Mouse (Mus musculus): ENCODE measurements around the gene Spink2.
"Not testable (repeated sequence)": the region's sequence is repeated elsewhere in the genome, so short reads cannot be mapped to it uniquely, and the experiment has no call there.

The Spink2 gene

DNA sequence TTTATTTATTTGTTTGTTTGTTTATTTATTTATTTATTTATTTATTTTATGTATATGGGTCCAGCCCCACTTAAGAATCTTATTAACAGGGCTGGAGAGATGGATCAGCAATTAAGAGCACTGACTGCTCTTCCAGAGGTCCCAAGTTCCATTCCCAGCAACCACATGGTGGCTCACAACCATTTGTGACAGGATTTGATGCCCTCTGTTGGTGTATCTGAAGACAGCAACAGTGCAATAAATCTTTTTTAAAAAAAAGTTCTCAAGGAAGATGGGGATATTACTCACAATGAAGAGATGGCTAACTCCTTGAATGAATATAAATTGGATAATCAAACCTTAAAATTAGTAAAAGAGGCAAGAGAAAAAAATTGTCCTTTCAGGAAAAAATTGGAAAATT is 9.0 kb downstream of the Spink2 start:
- in situ Hi-C loops (cut with MboI, MseI), result loop anchor here in 1 of 2 experiments (25.0 kb wide), 1 partner anchor 615 kb away; the partner anchor contains the start of gene Cep135

DNA sequence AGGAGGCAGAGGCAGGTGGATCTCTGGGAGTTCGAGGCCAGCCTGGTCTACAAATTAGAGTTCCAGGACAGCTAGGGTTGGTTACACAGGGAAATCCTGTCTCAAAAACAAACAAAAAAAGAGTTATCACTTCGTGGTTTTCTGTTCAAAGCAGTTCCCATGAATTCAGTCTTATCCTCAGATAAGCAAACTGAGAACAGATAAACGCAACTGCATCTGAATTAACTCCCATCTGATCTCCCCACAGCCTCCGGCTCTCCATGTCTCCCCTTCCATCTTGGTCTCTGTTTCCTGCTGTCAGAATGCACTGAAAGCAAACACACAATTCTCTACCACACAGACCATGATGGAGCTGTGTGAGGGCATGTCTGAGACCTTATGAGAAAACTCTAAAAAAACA is 10.6 kb downstream of the Spink2 start:
- in situ Hi-C loops (cut with MboI, MseI), result loop anchor here in 1 of 2 experiments (25.0 kb wide), 1 partner anchor 613 kb away; the partner anchor contains the start of gene Cep135

DNA sequence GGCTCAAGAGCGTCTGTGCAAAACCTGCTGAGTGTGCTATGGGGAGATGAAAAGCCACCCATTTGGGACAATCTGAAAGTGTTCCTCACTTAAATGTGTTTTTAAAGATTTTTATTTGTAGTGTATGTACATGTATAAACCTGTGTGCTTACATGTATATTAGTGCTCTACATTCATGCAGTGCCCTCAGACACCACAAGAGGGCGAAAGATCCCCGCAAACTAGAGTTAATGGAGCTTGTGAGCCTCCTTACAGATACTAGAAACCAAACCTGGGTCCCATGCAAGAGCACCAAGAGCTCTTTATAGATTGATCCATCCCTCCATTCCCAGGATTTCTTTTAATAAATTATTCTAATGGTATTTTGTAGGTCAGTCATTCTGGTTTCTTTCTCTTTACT is 17.3 kb downstream of the Spink2 start:
- in situ Hi-C loops (cut with MboI, MseI), result loop anchor here in 1 of 2 experiments (5.0 kb wide), 1 partner anchor 33 kb away; no protein-coding TSS in a partner anchor

DNA sequence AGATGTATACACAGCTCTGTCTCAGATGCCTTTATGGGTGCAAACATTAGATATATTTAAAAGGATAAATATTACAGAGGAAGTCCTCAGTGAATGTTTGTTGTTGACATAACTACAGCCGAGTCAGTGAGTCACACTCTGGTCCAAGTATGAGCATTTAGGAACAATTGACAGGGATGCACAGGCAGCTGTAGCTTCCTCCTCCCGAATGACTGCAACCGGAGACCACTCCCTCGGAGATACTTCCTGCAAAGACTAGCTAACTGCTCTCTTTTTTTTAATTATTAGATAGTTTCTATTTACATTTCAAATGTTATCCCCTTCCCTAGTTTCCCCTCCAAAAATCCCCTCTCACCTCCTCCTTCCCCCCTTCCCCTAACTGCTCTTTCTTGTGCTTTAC is 18.0 kb downstream of the Spink2 start:
- in situ Hi-C loops (cut with MboI, MseI), result loop anchor here in 1 of 2 experiments (5.0 kb wide), 1 partner anchor 34 kb away; no protein-coding TSS in a partner anchor

DNA sequence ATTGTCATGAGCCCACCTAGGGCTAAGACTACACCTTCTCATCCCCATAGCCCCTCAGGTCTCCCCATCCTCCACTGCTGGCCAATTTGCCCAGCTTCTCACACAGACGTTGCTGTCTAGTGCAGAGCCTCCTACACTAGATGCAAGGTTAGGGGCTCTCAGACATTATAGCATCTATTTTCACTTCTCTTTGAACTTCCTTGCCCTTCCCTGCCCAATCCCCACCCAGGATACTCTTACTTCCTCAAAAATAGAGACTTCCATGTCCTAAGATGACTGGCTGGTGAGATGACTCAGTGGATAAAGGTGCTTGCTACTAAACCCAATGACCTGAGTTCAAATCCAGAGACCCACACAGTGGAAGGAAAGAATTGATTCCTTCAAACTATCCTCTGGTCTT is 19.6 kb downstream of the Spink2 start:
- in situ Hi-C loops (cut with MboI, MseI), result loop anchor here in 1 of 2 experiments (5.0 kb wide), 1 partner anchor 36 kb away; no protein-coding TSS in a partner anchor

DNA sequence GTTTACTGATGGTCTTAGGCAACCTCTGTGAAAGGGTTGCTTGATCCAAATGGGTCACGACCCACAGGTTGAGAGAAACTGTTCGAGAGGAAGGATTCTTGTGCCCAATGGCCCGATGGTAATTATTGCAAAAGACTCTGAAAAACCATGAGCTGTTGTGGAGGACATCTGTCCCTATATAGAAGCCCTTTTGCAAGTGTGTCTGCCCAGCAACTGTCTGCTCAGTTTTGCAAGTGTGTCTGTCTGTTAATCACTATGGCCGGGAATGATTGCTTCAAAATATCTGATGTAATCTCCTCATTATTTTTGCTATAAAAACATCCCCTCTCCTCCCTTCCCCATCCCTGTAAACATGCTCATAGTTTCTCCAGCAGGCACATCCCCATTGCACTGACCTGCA is 20.2 kb downstream of the Spink2 start:
- in situ Hi-C loops (cut with MboI, MseI), result loop anchor here in 1 of 2 experiments (5.0 kb wide), 1 partner anchor 36 kb away; no protein-coding TSS in a partner anchor

DNA sequence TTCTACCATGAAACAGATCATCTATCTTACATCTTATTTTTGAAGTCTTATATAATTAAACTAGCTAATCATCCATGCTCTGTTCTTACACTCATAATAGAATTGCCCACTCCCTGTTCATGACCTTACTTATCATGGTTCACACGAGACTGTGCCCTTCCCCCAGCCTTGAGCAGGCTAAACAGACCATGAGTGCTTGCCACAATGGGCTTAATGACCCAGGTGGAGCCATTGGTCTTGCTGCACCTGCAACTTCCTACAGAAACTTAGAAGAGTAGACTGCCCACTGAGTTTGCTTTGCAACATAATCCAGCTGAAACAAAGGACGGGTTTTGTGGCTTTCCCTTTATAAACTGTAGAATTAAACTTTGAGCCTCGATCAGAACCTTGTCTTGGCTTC is 22.5 kb downstream of the Spink2 start:
- in situ Hi-C loops (cut with MboI, MseI), result no loop called here

DNA sequence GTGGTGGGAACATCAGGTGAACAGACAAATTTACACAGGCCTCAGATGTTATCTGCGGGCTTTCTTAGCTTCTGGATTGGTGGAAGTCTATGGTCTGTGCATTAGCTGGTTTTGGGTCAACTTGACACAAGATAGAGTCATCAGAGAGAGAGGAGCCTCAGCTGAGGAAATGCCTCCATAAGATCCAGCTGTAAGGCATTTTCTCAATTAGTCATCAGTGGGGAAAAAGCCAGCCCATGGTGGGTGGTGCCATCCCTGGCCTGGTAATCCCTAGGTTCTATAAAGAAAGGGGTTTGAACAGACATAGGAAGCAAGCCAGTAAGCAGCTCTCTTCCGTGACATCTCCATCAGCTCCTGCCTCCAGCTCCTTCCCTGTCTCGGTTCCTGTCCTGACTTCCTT is 25.9 kb downstream of the Spink2 start:
- in situ Hi-C loops (cut with MboI, MseI), result no loop called here

DNA sequence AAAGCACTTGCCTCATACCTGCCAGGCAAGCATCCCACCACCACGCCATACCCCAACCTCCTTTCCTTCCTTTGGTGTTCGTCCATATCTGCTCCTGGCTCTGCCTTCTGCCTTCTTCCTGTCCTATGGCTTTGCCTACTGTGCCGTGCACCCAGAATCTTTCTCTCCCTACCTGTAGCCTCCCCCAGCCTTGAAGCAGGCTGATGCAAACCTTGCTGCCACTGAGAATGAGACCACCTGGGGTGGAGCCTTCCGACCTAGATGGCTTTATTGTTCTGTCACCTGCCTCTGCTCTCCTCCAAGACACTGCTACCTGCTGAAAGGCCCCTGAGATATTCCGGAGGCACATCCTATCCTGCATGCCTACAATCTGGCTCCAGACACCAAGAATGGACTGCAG is 27.4 kb downstream of the Spink2 start:
- in situ Hi-C loops (cut with MboI, MseI), result not testable (repeated sequence)

DNA sequence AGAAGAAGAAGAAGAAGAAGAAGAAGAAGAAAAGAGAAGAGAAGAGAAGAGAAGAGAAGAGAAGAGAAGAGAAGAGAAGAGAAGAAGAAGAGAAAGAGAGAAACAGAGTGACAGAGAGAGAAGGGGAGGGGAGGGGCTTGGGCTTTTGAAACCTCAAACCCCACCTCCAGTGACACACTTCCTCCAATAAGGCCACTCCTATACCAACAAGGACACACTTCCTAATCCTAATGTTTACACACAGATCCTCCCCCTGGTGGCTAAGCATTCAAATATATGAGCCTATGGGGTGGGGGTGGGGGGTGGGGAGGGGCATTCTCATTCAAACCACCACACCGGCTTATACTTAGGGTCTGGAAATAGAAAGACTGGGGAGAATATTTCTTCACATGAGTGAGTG is 27.9 kb downstream of the Spink2 start:
- in situ Hi-C loops (cut with MboI, MseI), result no loop called here

DNA sequence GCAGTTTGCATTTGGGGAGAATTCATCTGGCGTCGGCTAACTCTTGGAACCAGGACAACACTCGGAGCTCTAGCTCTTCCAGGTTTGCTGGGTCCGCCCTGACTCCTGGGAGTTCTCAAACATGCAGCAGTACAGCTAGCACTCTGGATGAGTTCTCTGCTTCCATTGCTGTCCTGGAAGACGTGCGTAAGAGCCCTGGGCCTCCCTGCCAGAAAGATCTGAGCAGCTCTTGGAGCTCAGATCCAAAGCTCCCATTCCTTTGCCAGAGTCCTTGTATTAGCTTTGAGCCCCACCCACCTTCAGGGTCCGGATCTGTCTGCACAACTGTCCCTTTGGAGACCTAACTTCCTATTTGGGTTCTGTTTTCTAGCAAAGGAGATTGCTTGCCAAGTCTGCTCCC is 29.8 kb downstream of the Spink2 start:
- in situ Hi-C loops (cut with MboI, MseI), result no loop called here

DNA sequence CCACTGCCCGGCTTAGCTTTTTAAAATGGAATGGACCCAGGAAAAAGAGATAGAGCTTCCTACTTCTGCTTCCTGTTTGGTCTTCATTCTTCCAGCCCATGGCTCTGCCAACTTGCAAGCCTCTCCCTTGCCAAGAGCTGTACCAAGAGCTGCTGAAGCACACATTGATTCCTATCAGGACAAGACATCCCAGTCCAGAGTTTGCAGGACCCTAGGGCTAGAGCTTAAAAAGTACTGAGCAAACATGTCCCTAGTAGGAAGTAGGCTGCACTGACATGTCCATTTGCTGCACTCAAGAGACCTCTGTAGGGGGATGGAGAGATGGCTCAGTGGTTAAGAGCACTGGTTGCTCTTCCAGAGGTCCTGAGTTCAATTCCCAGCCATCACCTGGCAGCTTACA is 32.3 kb downstream of the Spink2 start:
- in situ Hi-C loops (cut with MboI, MseI), result no loop called here

DNA sequence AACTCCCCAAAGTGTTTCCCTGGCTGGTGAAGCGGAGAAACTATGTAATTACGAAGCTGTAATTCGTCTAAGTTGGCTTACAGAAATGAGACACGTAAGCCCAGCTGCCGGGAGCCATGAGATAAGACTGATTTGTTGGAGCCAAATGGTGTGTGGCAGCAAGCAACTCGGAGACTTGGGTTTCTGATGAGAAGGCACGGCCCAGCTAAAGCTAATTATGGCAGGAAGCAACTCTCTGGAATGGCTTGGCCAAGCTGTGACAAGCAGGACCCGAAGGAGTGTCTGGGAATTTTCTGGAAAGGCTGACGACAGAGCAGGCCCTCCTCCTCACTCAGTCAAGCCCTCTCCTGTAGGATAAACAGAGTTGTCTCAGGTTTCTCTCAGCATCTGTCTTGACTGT is 33.3 kb downstream of the Spink2 start:
- in situ Hi-C loops (cut with MboI, MseI), result no loop called here

DNA sequence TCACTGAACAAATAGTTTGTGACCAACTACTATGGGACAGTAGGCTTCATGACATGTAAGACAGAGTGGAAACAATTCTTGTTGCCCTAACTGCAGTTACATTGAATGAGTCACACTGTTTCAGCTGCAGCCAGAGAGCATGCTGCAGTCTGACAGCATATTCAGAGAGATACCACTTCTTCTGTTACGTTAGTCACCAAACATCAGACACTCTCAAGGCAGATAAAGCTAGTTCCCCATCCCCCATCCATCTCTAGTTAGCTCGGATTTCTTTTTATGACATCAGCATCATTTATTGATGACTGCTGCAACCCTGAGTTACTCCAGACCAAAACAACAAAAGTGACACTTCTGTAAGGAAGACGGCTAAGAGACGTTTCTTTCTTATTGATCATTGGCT is 36.5 kb downstream of the Spink2 start:
- in situ Hi-C loops (cut with MboI, MseI), result no loop called here

DNA sequence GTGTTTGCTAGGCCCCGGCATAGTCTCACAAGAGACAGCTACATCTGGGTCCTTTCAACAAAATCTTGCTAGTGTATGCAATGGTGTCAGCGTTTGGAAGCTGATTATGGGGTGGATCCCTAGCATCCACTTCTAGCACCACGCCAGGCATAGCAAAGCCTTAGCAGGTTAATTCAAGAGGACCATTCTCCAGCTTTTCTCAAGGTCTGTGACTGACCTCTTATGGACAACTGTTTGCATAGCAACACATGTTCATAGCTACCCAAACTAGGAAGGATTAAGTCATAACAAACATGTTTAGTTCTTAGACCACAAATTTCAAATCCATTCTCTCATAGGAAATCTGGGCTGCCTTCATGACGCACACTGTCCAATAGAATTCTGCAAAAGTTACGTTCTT is 40.7 kb downstream of the Spink2 start:
- in situ Hi-C loops (cut with MboI, MseI), result no loop called here

DNA sequence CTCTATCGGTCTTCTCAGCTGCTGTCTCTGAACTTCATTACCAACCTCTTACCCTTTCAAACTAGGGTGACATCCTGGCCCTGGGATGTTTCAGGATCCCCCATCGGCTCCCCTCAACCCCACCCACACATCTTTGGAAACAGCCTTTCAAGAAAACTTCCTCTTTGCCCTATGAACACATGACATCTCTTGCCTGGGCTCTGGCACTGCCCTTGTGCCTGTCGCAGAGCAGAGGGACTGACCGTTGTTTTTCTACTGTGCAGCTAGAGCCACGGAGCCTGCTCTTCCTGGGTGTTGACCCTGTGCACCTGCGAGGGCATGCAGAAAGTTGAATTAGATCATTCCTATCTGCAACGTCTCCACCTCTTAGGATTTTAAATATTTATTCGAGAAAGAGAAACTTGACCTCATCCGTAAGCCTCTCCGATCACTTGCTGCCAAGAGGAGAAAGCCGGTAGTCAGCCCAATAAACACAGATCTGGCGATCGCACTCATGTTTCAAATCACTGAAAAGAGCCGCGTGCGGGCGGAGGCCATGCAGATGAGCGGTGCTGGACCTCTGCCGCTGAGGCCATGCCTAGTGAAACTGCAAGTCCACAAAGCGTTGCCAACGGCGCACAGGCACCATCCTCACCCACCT is 43.8 kb downstream of the Spink2 start:
- in situ Hi-C loops (cut with MboI, MseI), result no loop called here

DNA sequence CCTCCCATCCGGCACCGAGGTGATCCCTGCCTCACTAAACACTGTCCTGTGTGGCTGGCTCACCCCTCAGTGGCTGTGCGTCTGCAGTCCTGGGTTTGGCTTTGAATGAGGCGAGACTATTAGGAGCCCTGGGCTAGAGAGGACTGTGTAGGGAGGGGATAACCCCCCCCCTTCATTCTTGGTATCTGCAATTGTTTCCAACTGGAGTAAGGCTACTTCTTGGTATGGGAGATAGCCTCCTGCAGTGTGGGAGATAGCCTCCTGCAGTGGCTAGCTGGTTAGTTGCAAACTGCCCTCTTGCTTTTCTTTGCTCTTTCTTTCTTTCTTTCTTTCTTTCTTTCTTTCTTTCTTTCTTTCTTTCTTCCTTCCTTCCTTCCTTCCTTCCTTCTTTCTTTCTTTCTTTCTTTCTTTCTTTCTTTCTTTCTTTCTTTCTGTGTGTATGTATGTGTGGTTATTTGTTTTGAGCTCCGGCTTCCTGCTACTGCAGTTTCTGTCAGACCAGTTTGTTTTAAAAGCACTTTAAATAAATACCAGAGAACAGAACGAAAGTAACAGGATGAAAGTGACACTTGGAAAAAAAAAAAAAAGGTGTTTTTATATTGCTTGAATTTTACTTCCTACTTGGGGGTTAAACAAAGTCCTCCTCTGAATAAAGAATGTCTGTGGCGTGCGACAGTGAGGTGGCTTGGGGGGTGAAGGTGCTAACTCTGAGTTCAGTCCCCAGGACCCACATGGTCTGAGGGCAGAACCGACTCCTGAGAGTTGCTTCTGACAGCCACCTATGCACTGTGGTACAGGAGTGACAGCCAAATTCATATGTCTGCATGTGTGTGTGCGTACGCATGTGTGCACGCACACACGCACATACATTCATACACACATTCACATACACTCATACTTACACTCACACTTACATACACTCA is 45.3 kb downstream of the Spink2 start:
- in situ Hi-C loops (cut with MboI, MseI), result no loop called here

DNA sequence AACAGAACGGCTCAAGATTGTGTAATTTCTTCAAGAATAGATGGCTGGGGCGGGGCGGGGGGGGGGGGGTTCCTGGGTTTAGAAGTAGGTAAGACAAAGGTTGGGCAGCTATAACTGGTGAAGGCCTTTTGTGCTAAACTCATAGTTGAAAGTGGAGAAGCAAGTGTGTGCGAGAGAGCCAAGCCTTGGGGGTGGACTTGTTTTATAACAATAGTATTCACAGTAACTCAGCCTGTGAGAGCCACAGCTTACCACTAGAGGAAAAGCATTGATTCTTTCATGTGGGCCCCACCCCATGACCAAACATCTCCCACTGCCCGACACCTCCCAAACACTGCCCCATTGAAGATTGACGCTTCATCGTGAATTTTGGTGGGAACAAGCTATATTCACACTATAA is 47.7 kb downstream of the Spink2 start:
- in situ Hi-C loops (cut with MboI, MseI), result no loop called here

DNA sequence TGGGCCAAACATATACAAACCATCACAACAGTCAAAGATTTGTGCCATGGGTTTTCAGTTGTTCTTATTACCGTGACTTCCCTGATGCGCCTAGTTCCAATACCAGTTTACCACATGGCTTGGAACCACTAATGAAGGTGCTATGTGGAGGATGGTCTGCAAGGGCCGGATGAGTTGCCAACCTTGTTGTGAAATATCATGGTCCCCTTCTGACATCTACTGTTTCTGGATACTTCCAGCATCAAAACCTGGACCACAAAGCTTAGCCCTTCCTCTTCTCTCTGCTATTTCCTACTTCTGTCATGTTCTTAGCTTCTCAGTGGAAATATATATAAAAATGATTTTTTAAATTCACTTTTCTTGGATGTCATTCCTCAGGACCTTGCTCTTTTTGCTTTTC is 48.7 kb downstream of the Spink2 start:
- in situ Hi-C loops (cut with MboI, MseI), result no loop called here

DNA sequence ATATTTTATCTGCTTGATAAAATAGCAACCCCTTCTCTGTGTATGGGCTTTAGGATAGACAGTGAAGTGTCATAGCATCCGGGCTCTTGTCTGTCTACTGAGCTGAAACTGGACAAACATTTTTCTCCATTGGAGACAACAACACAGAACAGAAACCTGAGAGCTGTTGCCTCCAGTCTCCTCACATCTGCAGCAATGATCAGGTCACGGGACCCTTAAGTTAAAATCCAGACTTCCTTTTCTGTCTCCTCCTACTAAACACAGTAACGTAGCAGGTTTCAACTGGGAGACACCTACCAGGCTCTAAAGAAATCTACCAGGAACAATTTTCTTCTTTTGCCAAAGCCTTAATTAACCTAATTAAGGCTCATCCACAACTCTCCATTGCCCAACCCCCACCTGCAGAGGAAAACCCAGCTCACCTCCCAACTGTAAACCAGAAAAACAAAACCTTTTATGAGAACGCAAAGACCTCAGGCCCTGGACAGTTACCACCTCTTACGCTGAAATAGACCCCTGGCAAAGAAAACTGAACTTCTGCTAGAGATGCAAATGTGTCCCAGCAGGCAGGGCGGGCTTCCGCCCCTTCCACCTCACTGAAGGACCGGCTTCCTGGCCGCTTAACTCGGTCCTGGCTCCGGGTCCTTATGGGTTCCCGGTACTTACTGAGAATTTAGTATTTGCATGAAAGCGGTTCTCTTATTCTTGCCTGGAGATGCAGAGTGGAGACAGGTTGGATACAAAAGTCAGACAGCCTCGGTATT is 53.3 kb downstream of the Spink2 start:
- in situ Hi-C loops (cut with MboI, MseI), result loop anchor here in 1 of 2 experiments (5.0 to 10.0 kb wide), 2 partner anchors 71 to 1137 kb away; no protein-coding TSS in a partner anchor

DNA sequence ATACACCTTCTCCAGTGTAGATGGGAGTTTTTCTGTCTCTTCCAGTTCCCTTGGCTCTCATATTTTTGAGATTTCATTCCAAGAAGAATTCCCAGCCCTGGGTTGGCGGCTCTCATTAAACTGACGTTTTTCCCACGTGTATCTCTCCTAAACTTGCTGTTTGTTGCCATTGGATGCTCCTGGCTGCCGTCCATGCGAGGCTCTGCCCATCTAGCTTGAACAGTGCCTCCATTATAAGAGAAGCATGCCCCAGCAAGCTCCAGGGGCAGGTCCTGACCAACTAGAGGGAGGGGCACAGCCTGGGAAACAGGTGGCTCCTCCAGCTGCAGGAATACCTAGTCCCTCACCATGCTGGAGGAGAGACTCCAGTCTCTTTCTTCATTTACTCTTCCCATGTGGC is 54.3 kb downstream of the Spink2 start:
- in situ Hi-C loops (cut with MboI, MseI), result loop anchor here in 1 of 2 experiments (5.0 to 10.0 kb wide), 2 partner anchors 70 to 1138 kb away; no protein-coding TSS in a partner anchor
